Mouse (Mus musculus): ENCODE data around the gene Smug1.

DNA sequence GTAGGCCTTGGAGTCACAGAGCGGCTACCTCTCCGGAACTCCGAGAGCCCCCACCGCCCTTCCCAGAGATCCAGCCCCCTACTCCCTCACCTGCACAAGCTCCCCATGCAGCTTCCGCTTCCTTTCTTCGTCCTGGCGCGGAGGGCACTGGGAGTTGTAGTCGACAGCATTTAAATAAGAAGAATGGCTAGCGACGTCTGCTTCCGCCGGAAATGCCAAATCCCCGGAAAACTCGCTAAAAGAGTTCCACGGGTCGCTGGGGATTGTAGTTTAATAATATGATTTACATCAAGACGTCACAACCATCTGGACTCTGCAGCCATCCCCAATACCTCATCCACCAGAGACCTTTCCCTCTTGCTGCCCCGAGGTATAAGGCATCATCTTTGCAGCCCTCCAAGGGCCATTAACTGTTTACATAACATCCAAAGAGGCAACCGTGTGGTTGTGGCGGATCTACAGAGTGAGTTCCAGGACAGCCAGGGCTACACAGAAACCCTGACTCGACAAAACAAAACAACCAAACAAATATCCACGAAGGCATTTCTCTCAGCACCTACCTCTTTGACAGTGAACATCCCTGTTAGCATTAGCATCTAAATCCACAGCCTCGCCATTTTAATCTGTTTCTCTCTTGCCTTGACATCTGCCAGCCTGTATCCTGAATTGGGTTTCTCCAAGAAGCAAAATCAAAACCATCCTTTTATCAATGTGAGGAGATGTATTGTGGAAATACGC is 3.5 kb downstream of the Smug1 start:
- TF ChIP-seq MAFK (IDR thresholded peaks at IDR 0.05; ENCODE audit: insufficient read depth, low read depth, low read length) (no peak), HCFC1 (IDR thresholded peaks at IDR 0.05; ENCODE audit: borderline replicate concordance, insufficient read depth, low read length) (peak; percentile 95), ZC3H11A (IDR thresholded peaks at IDR 0.05; ENCODE audit: borderline replicate concordance, low read depth, low read length) (no peak), ZNF384 (IDR thresholded peaks at IDR 0.05; ENCODE audit: low read depth, low read length) (no peak)

Data from ES-E14 (cell line).